Mouse (Mus musculus): ENCODE results near the gene Shank2.

DNA sequence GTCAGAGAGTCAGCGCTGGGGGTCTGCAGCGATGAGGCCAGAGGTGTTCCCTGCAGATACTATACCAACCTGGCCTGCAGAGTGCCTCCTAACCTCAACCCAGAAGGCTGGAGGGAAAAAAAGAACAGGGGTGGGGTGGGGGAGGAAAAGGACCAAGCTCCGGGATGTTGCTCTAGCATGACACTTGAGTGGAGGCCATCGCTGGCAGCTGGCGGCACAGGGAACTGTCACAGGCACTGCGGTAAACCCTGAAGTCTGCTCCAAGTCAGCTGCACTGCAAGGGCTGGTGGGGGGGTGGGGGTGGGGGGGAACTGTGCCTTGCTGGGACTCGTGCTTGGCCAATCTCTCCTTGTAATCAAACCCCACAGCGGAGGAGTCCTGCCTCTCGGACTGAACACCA is 448.9 kb downstream of the Shank2 start:
- TF ChIP-seq CTCF (IDR thresholded peaks at IDR 0.05; ENCODE audit: low read depth), result no peak
- no peak for TF ChIP-seq EP300 (IDR thresholded peaks at IDR 0.05; ENCODE audit: low read depth)
